Mouse (Mus musculus): Measurements from ENCODE around the gene Olfr47. TPM values are rescaled to one million over a fixed set of nuclear protein-coding genes. Genes with fewer than 3 reads are reported as not detected.
"Not testable (repeated sequence)": the region's sequence is repeated elsewhere in the genome, so short reads cannot be mapped to it uniquely, and the experiment has no call there.

The Olfr47 gene
- not detected in 2 replicates for polyA plus RNA-seq (2014; fragmentation: Nextera tagmentation; extraction: Ambion mirVana)

- 95% methylated on average over 1 of the region's 1 CpGs for WGBS
- not testable (repeated sequence) for H3K9me3 ChIP-seq (ENCODE audit: control insufficient read depth, low read length); H3K36me3 ChIP-seq (ENCODE audit: control insufficient read depth, insufficient read depth, low read length); H3K27ac ChIP-seq (ENCODE audit: low read depth, low read length); ATAC-seq (ENCODE audit: low FRiP score, low TSS enrichment); H3K4me1 ChIP-seq (ENCODE audit: control insufficient read depth, insufficient read depth, low read length); H3K27me3 ChIP-seq (ENCODE audit: control insufficient read depth, insufficient read depth, low read length); H3K9ac ChIP-seq (ENCODE audit: low read depth, low read length); H3K4me2 ChIP-seq (replicated peaks; ENCODE audit: low read depth, low read length); H3K4me3 ChIP-seq (ENCODE audit: low read length)
Observed at GRCm38 (mm10) chr6:43231255-43231654, at the start of gene Olfr47. TSS of gene Olfr47 (plus strand) at chr6:43231529.

GRCm38 (mm10) chr6:43190986-43191385 lies 40.3 kb upstream of the Olfr47 start:
- Histone ChIP-seq H3K4me3 (ENCODE audit: low read length) (no peak overlapping the region), H3K9me3 (ENCODE audit: control insufficient read depth, low read length) (no peaks in the 10 kb centered on the region), H3K4me1 (ENCODE audit: control insufficient read depth, insufficient read depth, low read length) (no peaks in the 10 kb centered on the region), H3K36me3 (ENCODE audit: control insufficient read depth, insufficient read depth, low read length) (no peaks in the 10 kb centered on the region), H3K4me2 (replicated peaks; ENCODE audit: low read depth, low read length) (no peak overlapping the region), H3K27me3 (ENCODE audit: control insufficient read depth, insufficient read depth, low read length) (no peaks in the 10 kb centered on the region), H3K27ac (ENCODE audit: low read depth, low read length) (no peak overlapping the region), H3K9ac (ENCODE audit: low read depth, low read length) (no peak overlapping the region)
- no peak for ATAC-seq (ENCODE audit: low FRiP score, low TSS enrichment)
- 66% methylated on average over 3 of the region's 3 CpGs for WGBS

GRCm38 (mm10) chr6:43196781-43197180 lies 34.5 kb upstream of the Olfr47 start, which contains the start of gene Olfr435:
TSS of gene Olfr435 (plus strand) at chr6:43197146.
- Histone ChIP-seq H3K9ac (ENCODE audit: low read depth, low read length) (no peak within 1 kb of the TSS), H3K36me3 (ENCODE audit: control insufficient read depth, insufficient read depth, low read length) (no peaks in the 10 kb centered on the region), H3K4me2 (replicated peaks; ENCODE audit: low read depth, low read length) (no peak within 1 kb of the TSS), H3K27me3 (ENCODE audit: control insufficient read depth, insufficient read depth, low read length) (no peaks in the 10 kb centered on the region), H3K4me3 (ENCODE audit: low read length) (no peak within 1 kb of the TSS), H3K4me1 (ENCODE audit: control insufficient read depth, insufficient read depth, low read length) (no peaks in the 10 kb centered on the region), H3K27ac (ENCODE audit: low read depth, low read length) (no peak within 1 kb of the TSS), H3K9me3 (ENCODE audit: control insufficient read depth, low read length) (no peaks in the 10 kb centered on the region)
- no peak for ATAC-seq (ENCODE audit: low FRiP score, low TSS enrichment)

- WGBS = 79% methylated on average over 3 of the region's 3 CpGs
- no peaks in the 10 kb centered on the region for H3K9me3 ChIP-seq (ENCODE audit: control insufficient read depth, low read length)
- no peak overlapping the region for H3K27ac ChIP-seq (ENCODE audit: low read depth, low read length)
- no peak overlapping the region for H3K9ac ChIP-seq (ENCODE audit: low read depth, low read length)
- no peaks in the 10 kb centered on the region for H3K4me1 ChIP-seq (ENCODE audit: control insufficient read depth, insufficient read depth, low read length)
- no peak for ATAC-seq (ENCODE audit: low FRiP score, low TSS enrichment)
- H3K27me3 ChIP-seq (ENCODE audit: control insufficient read depth, insufficient read depth, low read length) = no peaks in the 10 kb centered on the region
- no peak overlapping the region for H3K4me2 ChIP-seq (replicated peaks; ENCODE audit: low read depth, low read length)
- no peaks in the 10 kb centered on the region for H3K36me3 ChIP-seq (ENCODE audit: control insufficient read depth, insufficient read depth, low read length)
- no peak overlapping the region for H3K4me3 ChIP-seq (ENCODE audit: low read length)
Observed at GRCm38 (mm10) chr6:43198094-43198493, 33.2 kb upstream of the Olfr47 start.

- Histone ChIP-seq H3K27me3 (ENCODE audit: control insufficient read depth, insufficient read depth, low read length) (no peaks in the 10 kb centered on the region), H3K4me1 (ENCODE audit: control insufficient read depth, insufficient read depth, low read length) (no peaks in the 10 kb centered on the region), H3K9me3 (ENCODE audit: control insufficient read depth, low read length) (no peaks in the 10 kb centered on the region), H3K36me3 (ENCODE audit: control insufficient read depth, insufficient read depth, low read length) (no peaks in the 10 kb centered on the region), H3K4me3 (ENCODE audit: low read length) (no peak overlapping the region), H3K9ac (ENCODE audit: low read depth, low read length) (no peak overlapping the region), H3K4me2 (replicated peaks; ENCODE audit: low read depth, low read length) (no peak overlapping the region), H3K27ac (ENCODE audit: low read depth, low read length) (no peak overlapping the region)
- no peak for ATAC-seq (ENCODE audit: low FRiP score, low TSS enrichment)
Observed at GRCm38 (mm10) chr6:43202786-43203185, 28.5 kb upstream of the Olfr47 start.

- ATAC-seq (ENCODE audit: low FRiP score, low TSS enrichment) = no peak
- Histone ChIP-seq H3K9ac (ENCODE audit: low read depth, low read length) (no peak overlapping the region), H3K27ac (ENCODE audit: low read depth, low read length) (no peak overlapping the region), H3K27me3 (ENCODE audit: control insufficient read depth, insufficient read depth, low read length) (no peaks in the 10 kb centered on the region), H3K4me1 (ENCODE audit: control insufficient read depth, insufficient read depth, low read length) (no peaks in the 10 kb centered on the region), H3K9me3 (ENCODE audit: control insufficient read depth, low read length) (no peaks in the 10 kb centered on the region), H3K36me3 (ENCODE audit: control insufficient read depth, insufficient read depth, low read length) (no peaks in the 10 kb centered on the region), H3K4me3 (ENCODE audit: low read length) (no peak overlapping the region), H3K4me2 (replicated peaks; ENCODE audit: low read depth, low read length) (no peak overlapping the region)
- whole genome bisulfite sequencing = 32% methylated on average over 2 of the region's 2 CpGs
Observed at GRCm38 (mm10) chr6:43205355-43205754, 26.0 kb upstream of the Olfr47 start.

GRCm38 (mm10) chr6:43212873-43213272 lies 18.5 kb upstream of the Olfr47 start, which contains the start of gene Olfr434:
TSS of gene Olfr434 (plus strand) at chr6:43213021.
- H3K4me1 ChIP-seq (ENCODE audit: control insufficient read depth, insufficient read depth, low read length); ATAC-seq (ENCODE audit: low FRiP score, low TSS enrichment); H3K36me3 ChIP-seq (ENCODE audit: control insufficient read depth, insufficient read depth, low read length); H3K4me2 ChIP-seq (replicated peaks; ENCODE audit: low read depth, low read length); H3K27me3 ChIP-seq (ENCODE audit: control insufficient read depth, insufficient read depth, low read length); H3K4me3 ChIP-seq (ENCODE audit: low read length); H3K27ac ChIP-seq (ENCODE audit: low read depth, low read length); H3K9me3 ChIP-seq (ENCODE audit: control insufficient read depth, low read length); H3K9ac ChIP-seq (ENCODE audit: low read depth, low read length): not testable (repeated sequence)

- H3K9me3 ChIP-seq (ENCODE audit: control insufficient read depth, low read length) = no peaks in the 10 kb centered on the region
- no peak overlapping the region for H3K4me3 ChIP-seq (ENCODE audit: low read length)
- H3K27ac ChIP-seq (ENCODE audit: low read depth, low read length) = no peak overlapping the region
- no peak overlapping the region for H3K4me2 ChIP-seq (replicated peaks; ENCODE audit: low read depth, low read length)
- no peak for ATAC-seq (ENCODE audit: low FRiP score, low TSS enrichment)
- no peaks in the 10 kb centered on the region for H3K36me3 ChIP-seq (ENCODE audit: control insufficient read depth, insufficient read depth, low read length)
- H3K9ac ChIP-seq (ENCODE audit: low read depth, low read length) = no peak overlapping the region
- no peaks in the 10 kb centered on the region for H3K27me3 ChIP-seq (ENCODE audit: control insufficient read depth, insufficient read depth, low read length)
- WGBS = 19% methylated on average over 4 of the region's 4 CpGs
- no peaks in the 10 kb centered on the region for H3K4me1 ChIP-seq (ENCODE audit: control insufficient read depth, insufficient read depth, low read length)
Observed at GRCm38 (mm10) chr6:43242061-43242460, 10.7 kb downstream of the Olfr47 start.

- WGBS = 62% methylated on average over 3 of the region's 3 CpGs
- Histone ChIP-seq H3K36me3 (ENCODE audit: control insufficient read depth, insufficient read depth, low read length) (no peaks in the 10 kb centered on the region), H3K27me3 (ENCODE audit: control insufficient read depth, insufficient read depth, low read length) (no peaks in the 10 kb centered on the region), H3K27ac (ENCODE audit: low read depth, low read length) (no peak overlapping the region), H3K4me2 (replicated peaks; ENCODE audit: low read depth, low read length) (no peak overlapping the region), H3K4me3 (ENCODE audit: low read length) (no peak overlapping the region), H3K9ac (ENCODE audit: low read depth, low read length) (no peak overlapping the region), H3K4me1 (ENCODE audit: control insufficient read depth, insufficient read depth, low read length) (no peaks in the 10 kb centered on the region), H3K9me3 (ENCODE audit: control insufficient read depth, low read length) (no peaks in the 10 kb centered on the region)
- ATAC-seq (ENCODE audit: low FRiP score, low TSS enrichment) = no peak
Observed at GRCm38 (mm10) chr6:43247396-43247795, 16.1 kb downstream of the Olfr47 start.

GRCm38 (mm10) chr6:43252994-43253393 lies 21.7 kb downstream of the Olfr47 start:
- Histone ChIP-seq H3K27me3 (ENCODE audit: control insufficient read depth, insufficient read depth, low read length) (no peaks in the 10 kb centered on the region), H3K4me2 (replicated peaks; ENCODE audit: low read depth, low read length) (no peak overlapping the region), H3K4me1 (ENCODE audit: control insufficient read depth, insufficient read depth, low read length) (no peaks in the 10 kb centered on the region), H3K4me3 (ENCODE audit: low read length) (no peak overlapping the region), H3K36me3 (ENCODE audit: control insufficient read depth, insufficient read depth, low read length) (no peaks in the 10 kb centered on the region), H3K27ac (ENCODE audit: low read depth, low read length) (no peak overlapping the region), H3K9ac (ENCODE audit: low read depth, low read length) (no peak overlapping the region), H3K9me3 (ENCODE audit: control insufficient read depth, low read length) (no peaks in the 10 kb centered on the region)
- no peak for ATAC-seq (ENCODE audit: low FRiP score, low TSS enrichment)
- WGBS = 87% methylated on average over 1 of the region's 1 CpGs

Measured in kidney, embryonic 14.5 days (tissue).